Mouse (Mus musculus) neutrophil, adult 5-6 weeks (primary cell): Measurements from ENCODE around the gene Sarnp. TPM values are rescaled to one million over a fixed set of nuclear protein-coding genes. Genes with fewer than 3 reads are reported as not detected.
A peak's percentile ranks its signal among the peaks of the same experiment; 100 is the strongest.

Experiments
- ATAC-seq: fragments of 151-379, 151-347 bp; 2 replicates; pipeline ENCODE4 v1.8.0; 2017; ENCODE audit warnings: mild to moderate bottlenecking, moderate TSS enrichment; ENCODE audit not compliant: insufficient number of reproducible peaks, poor library complexity, low FRiP score, severe bottlenecking; ENCODE audit errors: extremely low read depth
- total RNA-seq: library from RNA; stranded (forward); fragments of 200-1000 nt; gene quantifications from 2 replicates; pipeline ENCODE4 v1.2.3, GENCODE M21; 2017

Gene Sarnp
- total RNA-seq, 1 experiment from 2014 or later, result 77.9 TPM

- ATAC-seq, result peak; percentile 20; the same call in 1 of the 2 replicates
Observed at GRCm38 (mm10) chr10:128909567-128910028, 92.5 kb downstream of the Sarnp start.

DNA sequence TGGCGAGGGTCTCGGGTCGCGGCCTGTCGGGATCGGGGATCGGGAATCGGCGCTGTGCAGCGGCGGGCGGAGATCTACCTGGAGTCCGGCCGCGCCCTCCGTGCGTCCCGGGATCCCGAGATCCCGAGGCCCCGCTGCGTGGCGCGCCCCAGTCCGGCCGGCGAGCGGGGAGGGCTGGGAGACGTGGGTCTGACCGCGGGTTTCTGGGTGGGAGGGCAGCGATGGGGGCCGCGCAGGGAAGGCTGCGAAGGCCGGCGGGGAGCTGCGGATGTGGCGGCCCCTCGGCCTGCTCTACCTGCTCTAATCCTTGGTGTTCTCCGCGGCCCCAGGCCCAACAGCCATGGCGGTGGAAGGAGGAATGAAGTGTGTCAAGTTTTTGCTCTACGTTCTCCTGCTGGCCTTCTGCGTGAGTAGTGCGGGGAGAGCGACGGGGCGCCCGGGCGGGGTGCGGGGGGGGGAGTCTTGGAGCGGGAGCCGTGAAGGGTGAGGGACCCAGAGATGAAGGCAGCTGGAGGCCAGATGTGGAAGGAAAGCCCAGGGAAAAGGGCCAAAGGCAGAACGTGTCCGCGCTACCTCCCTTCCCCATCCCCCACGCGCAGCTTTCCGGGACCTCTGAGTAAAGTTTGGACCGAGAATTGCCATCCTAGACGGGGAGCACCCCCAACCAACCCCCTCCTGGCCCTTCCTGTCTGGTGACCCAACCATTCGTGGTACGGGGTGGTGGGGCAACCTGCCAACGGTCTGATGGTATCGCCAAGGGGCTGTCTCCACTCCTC lies 93.1 kb downstream of the Sarnp start:
- ATAC-seq, result 0 out of 2 replicates have a peak, but pooled peaks have one; percentile 1

DNA sequence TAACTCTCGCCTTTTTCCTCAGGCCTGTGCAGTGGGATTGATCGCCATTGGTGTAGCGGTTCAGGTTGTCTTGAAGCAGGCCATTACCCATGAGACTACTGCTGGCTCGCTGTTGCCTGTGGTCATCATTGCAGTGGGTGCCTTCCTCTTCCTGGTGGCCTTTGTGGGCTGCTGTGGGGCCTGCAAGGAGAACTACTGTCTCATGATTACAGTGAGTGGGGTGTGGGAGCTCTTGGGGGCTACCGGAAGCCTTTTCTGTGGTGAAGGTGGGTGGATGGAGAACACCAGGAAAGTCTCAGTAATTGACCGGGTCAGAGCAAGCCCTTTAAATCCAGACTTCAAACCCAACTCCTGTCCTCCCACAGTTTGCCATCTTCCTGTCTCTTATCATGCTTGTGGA lies 94.3 kb downstream of the Sarnp start:
- no peak for ATAC-seq

DNA sequence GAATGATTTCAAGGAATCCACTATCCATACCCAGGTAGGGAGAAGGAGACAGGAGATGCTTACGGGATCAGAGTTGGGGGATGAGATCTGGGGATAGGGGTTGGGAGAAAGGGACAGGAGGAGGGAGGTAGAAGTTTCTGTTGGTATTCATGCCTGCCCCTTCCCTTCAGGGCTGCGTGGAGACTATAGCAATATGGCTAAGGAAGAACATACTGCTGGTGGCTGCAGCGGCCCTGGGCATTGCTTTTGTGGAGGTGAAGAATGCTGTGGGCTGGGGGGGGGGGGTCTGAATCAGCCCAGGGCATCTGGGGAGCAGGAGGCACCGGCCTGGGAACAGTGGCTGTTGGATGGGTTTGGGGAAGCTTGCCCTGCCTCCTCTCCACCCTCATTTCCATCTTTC lies 95.1 kb downstream of the Sarnp start:
- no peak for ATAC-seq

DNA sequence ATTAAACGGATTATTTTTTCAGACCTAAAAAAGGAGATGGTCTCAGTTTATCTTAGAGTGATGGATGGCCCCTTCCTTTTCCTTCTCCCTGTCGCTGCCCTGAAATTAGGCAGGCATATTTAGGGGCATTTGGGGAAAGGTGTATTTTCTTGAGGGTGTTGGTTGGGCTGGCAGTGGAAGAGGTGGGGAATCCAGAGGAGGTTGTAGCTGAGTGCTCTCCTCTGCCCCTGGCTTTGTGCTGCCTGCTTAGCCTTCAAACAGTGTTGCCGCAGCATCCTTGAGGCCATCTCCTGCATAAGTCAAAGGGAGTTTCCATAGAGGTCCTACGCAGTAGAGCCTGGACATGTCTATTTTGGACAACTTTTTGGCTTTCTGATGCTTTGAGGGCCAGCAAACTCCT lies 95.7 kb downstream of the Sarnp start:
- no peak for ATAC-seq

GRCm38 (mm10) chr10:128913219-128913618 lies 96.1 kb downstream of the Sarnp start:
- peak; percentile 78 for ATAC-seq

DNA sequence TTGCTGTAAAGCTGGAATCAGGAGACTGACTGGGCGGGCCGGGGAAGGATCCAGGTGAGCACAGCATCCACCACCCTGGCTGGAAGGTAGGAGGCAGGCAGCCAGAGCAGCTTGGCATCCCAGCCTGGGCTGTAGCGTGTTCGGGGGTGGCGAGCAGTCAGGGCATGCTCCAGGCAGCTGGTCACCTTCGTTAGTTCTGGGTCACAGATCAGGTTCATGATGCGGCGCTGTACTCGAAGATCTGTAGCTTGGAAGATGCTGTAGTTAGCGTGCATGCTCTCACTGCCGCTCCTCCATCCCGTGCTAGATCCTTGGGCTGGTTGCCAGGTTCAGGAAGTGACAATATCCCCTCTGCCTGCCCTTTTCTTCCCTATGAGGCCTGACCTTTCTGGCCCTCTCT lies 96.6 kb downstream of the Sarnp start:
- ATAC-seq, result no peak

DNA sequence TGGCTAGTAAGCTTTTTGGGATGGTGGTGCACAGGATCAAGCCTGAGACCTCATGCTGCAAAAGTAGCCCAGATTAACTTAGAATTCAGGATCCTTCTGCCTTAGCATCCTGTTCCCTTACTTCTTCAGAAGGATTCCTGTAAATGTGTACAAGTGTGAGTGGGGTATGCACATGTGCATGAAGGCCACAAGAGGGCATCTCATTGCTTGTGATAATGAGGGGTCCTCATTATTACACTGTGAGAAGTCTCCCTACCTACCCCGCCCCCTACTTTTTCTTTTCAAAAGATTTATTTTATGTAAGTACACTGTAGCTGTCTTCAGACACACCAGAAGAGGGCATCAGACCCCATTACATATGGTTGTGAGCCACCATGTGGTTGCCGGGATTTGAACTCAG lies 98.4 kb downstream of the Sarnp start:
- no peak for ATAC-seq

DNA sequence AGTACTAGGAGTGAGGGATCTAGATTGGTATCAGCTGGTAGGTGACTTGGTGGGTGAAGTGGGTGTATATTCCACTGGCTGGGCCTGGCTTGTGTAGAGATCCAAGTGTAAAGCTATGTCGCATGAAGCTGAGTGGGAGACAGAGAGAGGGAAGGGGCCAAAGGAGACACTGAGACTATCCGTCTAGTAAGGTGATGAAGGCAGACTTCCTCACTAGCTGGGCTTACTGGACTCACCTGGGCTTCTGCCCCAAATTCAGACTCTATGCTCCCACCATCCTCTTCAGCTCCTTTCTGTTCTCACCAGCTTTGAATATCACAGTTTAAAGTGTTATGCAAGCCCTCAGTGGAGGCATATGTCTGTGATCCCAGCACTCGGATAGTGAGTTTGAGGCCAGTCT lies 99.5 kb downstream of the Sarnp start:
- ATAC-seq, result no peak

GRCm38 (mm10) chr10:128917400-128917799 lies 100.3 kb downstream of the Sarnp start:
- ATAC-seq, result no peak

GRCm38 (mm10) chr10:128918246-128918645 lies 101.1 kb downstream of the Sarnp start:
- ATAC-seq, result no peak

DNA sequence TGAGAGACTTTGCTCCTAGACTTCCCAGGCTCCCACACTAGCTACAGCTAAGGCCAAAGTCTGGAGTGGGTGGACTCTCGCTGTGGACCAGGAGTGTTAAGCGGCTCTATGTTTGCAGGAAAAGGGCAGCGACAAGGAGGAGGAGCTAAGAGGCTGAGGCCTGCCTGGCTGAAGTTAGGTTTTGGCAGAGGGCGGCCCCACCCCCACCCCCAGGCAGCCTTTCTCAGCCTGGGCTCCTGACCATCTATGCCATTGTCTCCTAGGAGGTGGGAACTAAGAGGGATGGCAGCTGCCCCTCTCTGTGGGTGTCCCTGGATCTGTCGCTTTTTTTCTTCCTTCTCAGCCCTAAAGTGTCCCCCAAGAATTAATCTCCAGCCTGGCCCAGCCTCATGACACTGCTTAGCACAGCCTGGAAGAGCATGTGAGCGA lies 102.1 kb downstream of the Sarnp start:
- ATAC-seq, result no peak

DNA sequence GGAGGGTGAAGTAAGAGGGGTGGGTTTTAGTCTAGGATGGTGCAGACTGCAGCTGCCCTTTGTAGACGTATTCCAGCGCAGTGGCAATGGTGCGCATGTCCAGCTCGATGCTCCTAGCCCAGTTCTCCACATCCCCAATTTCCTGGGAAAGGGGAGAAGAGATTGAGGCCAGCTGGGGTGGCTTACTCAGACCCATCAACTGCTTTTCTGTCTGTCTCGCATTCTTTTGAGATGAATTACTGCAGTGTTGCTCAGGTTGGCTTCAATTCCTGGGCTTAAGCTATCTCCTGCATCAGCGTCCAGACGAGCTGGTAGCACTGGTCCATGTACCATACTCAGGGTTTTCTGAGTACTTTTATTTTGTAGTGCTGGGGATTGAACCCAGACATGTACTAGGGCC lies 102.8 kb downstream of the Sarnp start:
- no peak for ATAC-seq

DNA sequence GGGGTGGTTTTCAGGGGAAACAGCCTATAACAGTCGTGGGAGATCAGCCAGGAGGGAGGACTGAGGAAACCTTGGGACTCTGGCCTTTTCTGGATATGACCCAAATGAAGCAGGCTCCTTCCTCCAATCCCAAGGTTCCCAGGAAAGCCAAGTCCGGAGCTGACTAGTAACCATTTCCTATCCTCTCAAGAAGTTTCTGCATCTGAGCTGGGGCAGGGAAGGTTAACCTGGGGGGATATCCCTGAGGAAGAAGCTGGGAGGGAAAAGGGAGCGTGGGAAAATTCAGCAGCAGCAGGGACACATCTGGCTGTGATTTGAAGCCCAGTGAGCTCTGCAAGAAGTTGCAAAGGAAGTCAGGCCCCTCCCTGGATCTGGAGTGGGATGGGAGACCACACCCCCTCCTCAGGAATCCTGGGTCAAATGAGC lies 103.6 kb downstream of the Sarnp start:
- ATAC-seq, result no peak

DNA sequence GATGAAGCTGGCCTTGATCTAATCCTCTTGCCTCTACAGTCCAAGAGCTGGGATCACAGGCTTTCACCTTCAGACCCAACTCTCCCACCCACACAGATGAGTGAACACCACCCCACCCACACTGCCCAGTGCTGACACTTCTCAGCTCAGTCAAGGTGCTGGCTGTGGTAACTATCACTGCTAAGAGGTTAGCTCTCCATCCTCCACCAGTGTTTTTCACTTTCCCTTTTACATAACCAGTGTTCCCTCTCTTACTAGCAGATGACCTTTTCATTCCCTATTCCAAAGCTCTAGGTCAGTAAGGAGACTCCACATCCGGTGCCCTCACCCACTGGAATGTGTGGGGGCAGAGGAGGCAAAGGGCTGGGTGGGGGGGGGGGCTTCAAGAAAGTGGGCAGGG lies 104.1 kb downstream of the Sarnp start:
- ATAC-seq, result no peak

- no peak for ATAC-seq
Observed at GRCm38 (mm10) chr10:128921883-128922821, 105.0 kb downstream of the Sarnp start.

DNA sequence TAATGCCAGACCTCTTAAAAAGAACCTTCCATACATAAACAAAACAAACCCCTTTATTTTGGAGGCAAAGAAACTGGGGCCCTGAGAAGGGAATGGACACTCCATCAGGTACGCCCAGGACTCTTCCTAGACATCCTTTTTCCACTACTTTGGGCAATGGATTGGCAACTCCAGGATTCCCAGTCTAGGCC lies 105.6 kb downstream of the Sarnp start, which contains the start of gene Rdh5:
Gene Rdh5, minus strand, starts transcription at position 67 of the 191 bp plus-strand sequence.
- ATAC-seq, result no peak

DNA sequence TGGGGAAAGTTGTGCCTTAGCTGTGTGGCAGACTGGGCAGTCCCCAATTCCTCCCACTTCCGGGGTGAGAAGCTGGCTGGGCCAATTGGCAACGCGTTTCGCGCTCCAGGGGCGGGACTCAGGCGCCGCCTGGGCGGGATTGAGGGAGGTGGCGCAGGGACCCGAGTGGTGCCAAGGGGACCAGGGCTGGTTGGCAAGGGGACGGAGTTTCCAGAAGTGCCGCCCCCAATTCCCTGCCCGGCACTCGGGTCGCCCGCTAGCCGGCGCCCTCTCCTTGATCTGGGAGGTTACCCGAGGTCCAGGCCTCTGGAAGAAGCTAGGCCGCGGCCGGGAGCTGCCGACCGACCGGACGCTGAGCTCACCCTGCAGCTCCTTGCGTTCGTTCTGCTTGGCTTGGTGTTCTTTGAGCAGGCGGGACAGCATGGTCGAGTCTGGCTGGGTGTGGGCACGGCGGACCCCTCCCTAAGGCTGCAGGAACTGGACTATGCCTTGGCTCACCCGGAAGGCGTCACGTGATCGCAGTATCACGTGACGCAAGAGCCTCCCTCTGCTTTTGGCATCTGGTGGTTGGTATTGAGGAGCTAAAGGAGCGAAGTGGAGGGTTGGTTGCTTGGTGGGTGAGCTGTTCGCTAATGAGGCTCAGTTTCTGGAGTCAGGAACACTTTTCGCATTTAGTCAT lies 106.0 kb downstream of the Sarnp start:
- peak; percentile 88 for ATAC-seq

DNA sequence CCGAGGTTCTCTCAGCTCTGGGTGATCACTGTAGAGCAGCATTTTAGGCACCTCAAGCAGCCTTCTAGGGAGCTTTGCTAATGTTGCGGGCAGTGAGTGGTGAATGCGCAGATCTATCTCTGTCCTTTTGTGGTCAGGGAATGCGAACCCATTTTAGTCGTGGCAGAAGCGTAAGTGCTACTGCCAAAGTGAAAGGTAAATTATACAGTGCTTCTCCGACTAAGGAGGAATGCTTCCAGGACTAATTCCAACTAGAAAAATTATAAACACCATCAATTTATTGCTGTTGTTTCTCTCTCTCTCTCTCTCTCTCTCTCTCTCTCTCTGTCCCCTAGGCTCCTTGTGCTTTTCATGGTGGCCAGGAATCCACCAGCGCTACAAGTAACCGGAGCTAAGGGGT lies 106.8 kb downstream of the Sarnp start, which contains the start of gene Bloc1s1:
Gene Bloc1s1, minus strand, starts transcription at position 101 of the 400 bp plus-strand sequence.
- no peak for ATAC-seq
